Mouse (Mus musculus) lung, postnatal 10 days (tissue): ENCODE measurements at regions not wholly inside any gene's neighbourhood (a gene's known extent, or its start where the extent isn't known, plus 50 kb on each side); places are given as distances from the start of the nearest gene placed in this dataset.

Source experiments
- DNase-seq: peaks from one replicate; pipeline ENCODE4 v3.0.0; 2021

- DNase-seq, result peak; percentile 4
Observed at GRCm38 (mm10) chr11:56150825-56151342, 110.1 kb upstream of the Nmur2 start.

DNA sequence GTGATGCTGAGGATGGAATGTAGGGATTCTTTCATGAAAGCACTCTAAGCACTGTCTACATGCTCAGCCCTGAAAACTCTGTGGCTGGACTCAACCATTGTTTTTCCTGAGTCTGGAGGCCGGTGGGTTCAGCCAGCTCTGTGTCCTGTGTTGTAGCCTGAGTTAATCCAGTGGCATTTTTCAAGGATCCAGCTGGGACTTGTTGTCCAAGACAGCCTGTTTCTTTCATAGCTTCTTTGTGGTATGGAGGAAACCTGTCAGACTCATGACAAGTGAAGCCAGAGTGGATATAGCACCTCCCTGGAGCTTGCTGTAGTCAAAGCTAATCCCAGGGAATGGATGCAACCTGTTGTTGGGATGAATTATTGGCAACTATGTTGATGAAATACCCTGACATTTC, 108.9 kb upstream of the Nmur2 start:
- no peak for DNase-seq

DNA sequence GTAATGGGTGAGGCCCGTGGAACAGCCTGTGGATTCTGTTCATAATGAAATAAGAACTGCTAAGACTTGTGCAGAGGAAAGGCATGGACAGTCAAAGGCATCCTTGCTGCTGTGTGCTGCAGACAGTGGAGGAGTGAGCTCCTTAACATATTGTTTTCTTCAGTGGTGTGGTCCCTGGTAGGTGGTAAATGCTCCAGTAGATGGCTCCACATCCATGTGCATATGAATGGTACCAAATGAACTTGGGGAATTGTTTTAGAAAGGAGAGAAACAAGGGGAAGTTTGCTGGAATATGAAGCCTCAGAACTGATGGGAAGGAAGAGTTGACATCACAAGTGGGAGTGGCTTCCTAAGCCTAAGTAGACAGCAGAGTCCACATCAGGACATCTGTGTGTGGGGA, 108.1 kb upstream of the Nmur2 start:
- DNase-seq, result peak; percentile 22

- peak; percentile 49 for DNase-seq
Observed at GRCm38 (mm10) chr11:56146708-56147107, 105.9 kb upstream of the Nmur2 start.

DNA sequence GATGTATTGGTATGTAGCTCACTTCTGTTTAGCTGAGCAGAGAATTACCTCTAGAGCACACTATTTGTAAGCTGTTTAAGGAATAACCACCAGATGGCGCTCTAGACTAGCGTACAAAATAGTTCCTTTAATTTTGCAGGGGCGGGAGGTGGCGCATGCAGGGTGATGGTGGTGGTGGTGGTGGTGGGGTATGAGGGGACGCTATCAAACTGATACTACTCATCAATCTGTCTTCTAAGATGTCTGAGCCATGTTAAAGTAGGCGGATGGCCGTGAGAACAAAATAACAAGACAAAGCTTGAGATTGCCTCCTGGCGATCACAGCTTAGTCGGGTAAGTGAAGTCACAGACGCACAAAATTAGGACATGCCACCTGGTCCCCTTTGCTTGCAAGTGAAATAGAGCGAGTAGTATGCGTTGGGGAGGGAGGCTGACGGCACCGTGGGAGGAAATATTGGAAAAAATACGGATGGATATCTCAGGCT, 90.6 kb upstream of the Nmur2 start:
- peak; percentile 53 for DNase-seq

DNA sequence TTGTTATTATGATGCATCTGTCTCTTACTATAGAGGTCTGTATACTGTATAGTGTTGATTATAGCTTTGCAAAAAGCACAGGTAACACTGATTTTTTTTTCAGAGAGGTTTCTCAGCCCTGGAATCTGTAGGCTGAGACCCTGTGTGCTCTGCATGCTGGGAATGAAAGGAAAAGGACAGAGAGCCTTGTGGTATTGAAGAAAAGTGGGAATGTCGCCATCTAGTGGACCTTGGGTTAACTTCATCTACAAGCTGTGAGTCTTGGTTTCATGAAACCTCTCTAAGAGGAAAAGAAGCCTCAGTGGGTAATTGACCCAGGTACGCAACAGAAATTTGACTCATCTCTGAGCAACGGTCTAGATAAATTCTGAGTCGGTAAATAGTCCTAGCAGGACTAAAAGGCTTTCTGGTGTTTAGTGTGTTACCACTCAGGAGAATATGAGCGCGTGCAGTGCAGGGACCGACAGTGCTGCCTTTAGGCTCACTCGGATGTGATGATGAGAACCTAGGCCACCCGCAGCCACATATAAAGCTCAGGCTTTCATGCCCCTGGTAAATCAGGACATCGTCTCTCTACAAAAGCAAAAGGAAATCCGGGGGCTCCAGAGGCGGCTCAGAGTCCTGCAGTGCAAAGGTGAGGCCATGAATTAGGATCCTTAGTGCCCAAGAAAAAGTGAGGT, 75.9 kb upstream of the Nmur2 start:
- DNase-seq, result peak; percentile 16

- DNase-seq, result peak; percentile 71
Observed at GRCm38 (mm10) chr11:56107929-56108328, 67.1 kb upstream of the Nmur2 start.

GRCm38 (mm10) chr11:56105632-56106031, 64.8 kb upstream of the Nmur2 start:
- DNase-seq, result peak; percentile 56

- DNase-seq, result no peak
Observed at GRCm38 (mm10) chr11:56092891-56093290, 52.1 kb upstream of the Nmur2 start.
